ENCODE assay signal across 20 mouse cellular contexts in the genomic region with DNA sequence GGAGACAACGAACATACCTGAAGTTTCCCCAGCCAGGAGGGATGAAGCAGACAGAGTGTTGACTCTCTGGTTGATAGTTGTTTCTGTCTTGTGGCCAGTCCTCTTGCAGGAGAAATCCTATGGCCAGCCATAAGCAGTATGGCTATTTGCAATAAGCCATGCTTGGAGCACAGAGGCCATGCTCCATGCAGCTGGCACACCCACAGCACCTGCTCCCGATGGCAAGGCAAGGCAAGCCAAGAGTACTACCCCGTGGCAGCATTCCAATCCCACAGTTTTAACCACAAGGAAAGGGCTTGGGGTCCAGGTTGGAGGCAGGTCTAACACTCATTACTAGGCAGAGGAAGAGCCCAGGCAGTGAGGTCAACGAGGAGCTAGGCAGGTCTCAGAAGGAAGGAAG.
DNase-seq lines count a peak whose midpoint lies in the region; ATAC-seq lines count a peak whose summit lies in the region.
"Had no signal": no experiment of that assay in that cellular context is flagged by ENCODE, and none has a peak within 500 bp of the region (broad histone marks: within the 10 kb centered on the region; RNA-seq: fewer than 3 reads in every experiment).

No protein-coding gene starts in this region.

- DNase-seq in 3T3-L1 (ENCODE audit: low read depth, low spot score), result peak; percentile 10
- peak; percentile 18 for DNase-seq in 416B (ENCODE audit: low read depth)
- DNase-seq in spleen, postnatal 14 days (ENCODE audit: low spot score in 2 of 2), result no peak
- no peak for DNase-seq in cerebellum, adult 9-11 months
- no peak for DNase-seq in left cerebral cortex, postnatal 36 days (ENCODE audit: low spot score in 2 of 2)
- DNase-seq: adrenal gland, adult 8-10 months; adrenal gland, postnatal 14 days; adrenal gland, postnatal 36 days; cerebellum, adult 11-12 months; cerebellum, adult 2 months; cerebellum, adult 9-10 months; cerebellum, postnatal 14 days; cerebellum, postnatal 36 days; forebrain, postnatal 0 days had no signal

- peak; percentile 42; a peak in 1 of 4 replicates for ATAC-seq in hematopoietic stem cell, adult 5-6 weeks (replicated peaks in 1 of 2; ENCODE audit: insufficient read depth in 1 of 2, low FRiP score in 2 of 2, low TSS enrichment in 1 of 2, low read depth in 1 of 2, poor library complexity in 2 of 2, severe bottlenecking in 2 of 2)
- ATAC-seq: activated CD4-positive, CD25-positive, alpha-beta regulatory T cell, adult 4 months; CD4-positive, CD25-positive, alpha-beta regulatory T cell, adult 4 months; forebrain, embryonic 13.5 days; forebrain, embryonic 15.5 days; forebrain, postnatal 0 days; Patski had no signal

- intact Hi-C loops in left cerebral cortex, postnatal 36 days (cut with DNase I), result no loop called here

Comparison
In these comparisons a context has a peak if more than half of its experiments do, and no peak if none do; other contexts are left out.
1. DNase-seq: peak in 3T3-L1 (single experiment) and 416B (single experiment); none in spleen, postnatal 14 days (0 of 2), cerebellum, adult 9-11 months (single experiment) and left cerebral cortex, postnatal 36 days (0 of 2).